Mouse (Mus musculus): ENCODE measurements around the gene Hsd11b1.
A peak's percentile ranks its signal among the peaks of the same experiment; 100 is the strongest.

The Hsd11b1 gene

DNA sequence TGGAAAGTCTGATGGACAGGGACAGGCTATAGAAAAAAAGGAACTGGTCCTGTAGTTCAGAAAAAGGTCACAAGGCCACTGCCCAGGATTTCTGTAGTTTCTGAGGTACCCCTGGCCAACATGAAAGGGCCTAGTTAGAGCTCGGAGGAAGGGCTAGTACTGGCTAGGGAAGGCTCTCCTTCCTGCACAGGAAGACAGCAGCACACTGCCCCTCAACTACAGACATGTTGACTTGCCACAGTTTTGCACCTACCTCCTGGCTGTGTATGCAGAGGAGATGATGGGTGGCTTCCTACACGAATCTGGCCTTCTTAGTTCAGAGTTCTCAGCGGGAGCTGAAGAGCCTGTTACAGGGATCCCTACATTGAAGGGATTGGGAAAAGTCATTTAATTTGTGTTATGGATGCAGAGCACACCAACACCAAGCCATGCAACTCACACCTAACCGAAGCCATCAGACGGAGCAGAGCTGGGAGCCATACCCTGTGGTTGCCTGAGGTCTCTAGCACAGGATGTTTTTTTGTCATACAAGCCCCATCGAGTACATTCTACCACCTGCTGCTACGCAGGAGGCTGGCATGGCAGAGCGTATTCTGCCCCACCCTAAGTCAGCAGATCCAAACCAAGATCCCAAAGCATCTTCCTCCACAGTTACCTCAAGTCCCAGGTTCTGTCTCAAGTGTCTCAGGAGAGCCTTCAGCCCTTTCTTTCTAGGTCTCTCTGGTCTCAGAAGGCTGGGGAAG is 63.1 kb downstream of the Hsd11b1 start:
- no peak for DNase-seq (ENCODE audit: low spot score)

DNA sequence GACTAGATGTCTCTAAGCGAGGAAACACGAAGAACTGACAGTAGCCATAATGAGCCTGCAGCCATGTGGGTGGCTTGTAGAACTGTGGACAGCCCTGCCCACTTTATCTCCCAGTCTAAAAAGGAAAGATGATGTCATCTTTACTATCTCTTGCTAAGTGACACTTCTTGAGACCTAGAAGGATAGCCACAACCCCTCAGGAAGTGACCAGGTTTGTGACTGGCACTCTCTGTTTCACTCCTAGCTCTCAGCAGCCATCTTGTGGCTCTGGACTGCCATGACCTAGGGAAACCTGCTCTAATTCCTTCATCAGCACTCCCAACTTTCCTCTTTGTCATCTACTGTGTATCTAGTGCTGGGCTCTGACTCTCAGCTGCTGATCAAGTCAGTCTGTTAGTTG is 65.6 kb downstream of the Hsd11b1 start:
- no peak for DNase-seq (ENCODE audit: low spot score)

DNA sequence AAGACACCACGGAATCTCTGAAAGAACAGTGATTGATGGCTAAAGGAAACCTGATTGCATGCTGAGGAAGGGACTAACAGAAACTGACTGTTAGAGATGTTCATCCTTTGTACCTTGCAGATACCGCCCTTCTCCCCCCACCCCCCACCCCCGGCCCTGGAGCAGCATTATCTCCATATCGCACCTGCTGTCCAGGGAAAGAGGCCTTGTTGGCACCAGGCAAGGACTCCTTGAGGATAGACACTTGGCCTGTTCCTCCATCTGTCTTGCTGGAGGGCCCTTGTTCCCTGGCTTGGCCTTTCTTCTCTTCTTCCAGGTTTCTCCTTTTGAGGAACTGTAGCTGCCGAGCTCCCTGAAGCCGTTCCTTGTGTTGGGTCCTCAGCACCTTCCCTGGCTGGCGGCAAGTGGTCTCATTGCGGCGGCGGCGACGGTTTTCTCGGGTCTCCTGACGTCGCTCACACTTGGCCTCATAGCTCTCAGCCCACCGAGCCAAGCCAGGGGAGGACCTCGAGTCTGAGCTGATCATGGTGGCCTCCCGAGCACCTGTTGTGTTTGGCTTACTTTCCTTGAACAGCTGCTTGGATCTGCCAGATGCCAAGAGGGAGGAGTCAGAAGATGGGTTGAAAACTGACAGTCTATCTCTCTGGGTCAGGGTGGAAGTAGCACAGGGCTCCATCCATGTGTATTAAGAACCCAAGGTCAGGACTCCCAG is 66.2 kb downstream of the Hsd11b1 start:
- DNase-seq (ENCODE audit: low spot score): no peak

DNA sequence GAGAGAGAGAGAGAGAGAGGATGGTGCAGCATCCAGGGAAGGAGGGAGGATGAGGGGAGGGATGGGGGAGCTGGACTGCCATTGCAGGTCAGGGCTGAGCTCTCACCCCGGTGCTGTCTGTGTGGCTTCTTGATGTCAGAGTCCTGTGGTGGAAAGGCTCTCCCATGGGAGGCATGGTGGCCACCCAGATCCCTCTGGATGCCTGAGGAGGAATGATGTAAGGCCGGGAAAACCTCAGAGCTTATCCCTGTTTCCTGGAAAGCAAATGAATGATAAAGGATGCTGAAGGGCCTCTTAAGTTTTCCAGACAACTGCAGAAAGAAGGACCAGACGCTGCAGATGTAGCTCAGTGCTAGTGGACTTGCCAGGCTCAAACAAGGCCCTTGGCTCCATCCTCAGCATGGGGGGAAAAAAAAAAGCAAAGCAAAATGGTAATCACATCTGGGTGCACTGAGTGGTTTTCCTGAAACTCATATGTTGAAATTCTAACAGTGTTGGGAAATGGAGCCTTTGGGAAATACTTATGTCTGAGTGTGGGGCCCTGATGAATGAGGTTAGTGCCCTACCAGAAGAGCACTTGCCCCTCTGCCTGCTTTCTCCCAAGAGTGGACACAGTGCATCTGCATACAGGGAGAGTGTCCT is 68.6 kb downstream of the Hsd11b1 start:
- no peak for DNase-seq (ENCODE audit: low spot score)

DNA sequence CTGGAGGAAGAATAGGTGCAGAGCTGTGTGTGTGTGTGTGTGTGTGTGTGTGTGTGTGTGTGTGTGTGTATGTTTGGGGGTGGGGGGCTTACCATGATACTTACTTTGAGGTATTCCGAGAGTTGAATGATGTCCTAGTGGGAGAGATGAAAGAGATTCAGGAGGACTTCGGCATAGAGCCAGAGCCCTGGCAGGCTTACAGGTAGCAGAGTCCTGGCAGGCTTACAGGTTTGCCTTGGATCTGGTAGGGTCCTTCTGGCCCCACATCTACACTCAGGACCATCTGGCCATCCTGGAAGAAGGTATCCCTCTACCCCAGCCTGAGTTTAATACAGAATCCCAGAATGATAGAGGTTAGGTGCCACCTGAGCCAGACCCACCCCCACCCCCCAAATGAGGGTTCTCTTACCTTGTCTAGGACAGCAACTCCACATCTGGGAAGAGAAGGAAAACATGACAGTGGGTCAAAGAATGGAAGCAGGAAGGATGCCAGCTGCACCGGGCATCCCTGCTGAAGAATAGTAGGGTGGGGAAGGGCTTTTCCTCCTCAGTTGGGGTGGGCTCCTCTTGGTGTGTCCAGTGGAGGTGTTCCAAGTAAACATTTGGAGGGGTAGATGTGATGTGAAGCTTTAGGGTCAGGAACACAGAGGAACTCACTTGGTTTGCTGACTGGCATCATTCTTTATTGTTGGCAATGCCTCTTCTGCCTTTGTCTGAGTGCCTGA is 69.3 kb downstream of the Hsd11b1 start:
- no peak for DNase-seq (ENCODE audit: low spot score)

DNA sequence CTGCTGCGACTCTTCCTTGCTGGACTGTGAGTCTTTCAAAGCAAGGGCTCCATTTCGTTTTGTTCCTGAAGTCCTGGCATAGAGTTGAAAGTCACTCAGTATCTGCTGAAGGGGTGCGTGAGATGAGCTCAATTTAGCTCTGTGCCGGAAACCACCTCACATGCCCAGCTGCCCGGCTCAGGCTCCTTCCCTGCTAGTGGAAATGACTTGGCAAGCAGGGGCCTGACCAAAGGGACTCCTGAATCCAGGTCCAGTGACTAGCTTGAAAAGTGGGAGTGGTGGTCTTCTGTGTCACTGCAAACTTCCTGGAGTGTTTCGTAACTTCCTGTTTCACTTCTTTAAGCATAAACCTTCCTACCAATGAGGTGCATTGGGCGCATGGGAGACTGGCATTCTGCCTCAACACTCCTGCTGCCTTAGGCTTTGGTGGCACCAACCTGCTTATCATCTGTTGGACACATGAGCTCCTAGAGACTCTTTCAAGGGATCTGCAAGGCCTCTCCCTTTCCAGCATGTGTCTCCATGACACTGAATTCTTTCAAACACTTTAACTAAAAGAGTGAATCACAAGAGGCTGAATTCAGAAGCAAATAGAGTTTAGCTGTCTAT is 72.1 kb downstream of the Hsd11b1 start:
- DNase-seq (ENCODE audit: low spot score): no peak

DNA sequence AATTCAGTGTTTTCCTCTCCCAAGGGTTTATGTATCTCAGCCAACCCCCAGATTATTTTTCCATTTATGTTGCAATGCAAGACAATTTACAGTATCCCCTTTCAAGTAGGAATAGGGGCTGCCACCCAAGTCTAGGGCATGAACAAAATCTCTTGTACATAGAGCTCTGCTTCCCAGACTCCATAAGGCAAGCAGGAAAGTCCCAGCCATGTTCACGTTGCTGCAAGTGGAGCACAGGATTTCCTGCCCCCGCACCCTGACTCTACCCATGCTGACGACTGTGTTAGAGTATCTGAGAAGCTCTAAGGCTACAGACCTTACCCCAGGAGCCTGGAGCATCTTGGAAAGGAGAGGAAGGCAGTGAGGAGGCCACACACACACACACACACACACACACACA is 74.1 kb downstream of the Hsd11b1 start:
- no peak for DNase-seq (ENCODE audit: low spot score)

DNA sequence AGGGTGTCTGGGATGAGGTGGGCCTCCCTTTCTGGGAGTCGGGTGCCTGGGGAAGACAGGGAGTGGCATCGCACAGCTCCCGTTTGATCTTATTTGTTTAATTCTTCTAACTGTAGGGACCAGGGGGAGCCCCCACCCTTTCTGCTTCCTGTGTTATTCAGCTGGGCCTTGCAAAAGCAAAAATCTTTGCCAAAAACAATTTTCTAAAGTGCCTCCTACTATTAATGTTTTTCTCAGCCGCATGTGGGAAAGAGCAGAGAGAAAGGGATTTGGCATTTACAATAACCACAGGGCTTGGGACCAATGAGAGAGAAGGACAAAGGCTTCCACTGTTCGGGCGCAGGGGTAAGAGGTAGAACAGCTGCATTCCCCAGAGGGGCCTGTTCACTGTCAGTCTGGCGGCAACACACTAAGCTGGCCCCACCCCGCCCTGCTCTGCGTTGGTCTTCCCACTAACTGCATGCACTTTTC is 74.7 kb downstream of the Hsd11b1 start:
- DNase-seq (ENCODE audit: low spot score): peak; percentile 33

DNA sequence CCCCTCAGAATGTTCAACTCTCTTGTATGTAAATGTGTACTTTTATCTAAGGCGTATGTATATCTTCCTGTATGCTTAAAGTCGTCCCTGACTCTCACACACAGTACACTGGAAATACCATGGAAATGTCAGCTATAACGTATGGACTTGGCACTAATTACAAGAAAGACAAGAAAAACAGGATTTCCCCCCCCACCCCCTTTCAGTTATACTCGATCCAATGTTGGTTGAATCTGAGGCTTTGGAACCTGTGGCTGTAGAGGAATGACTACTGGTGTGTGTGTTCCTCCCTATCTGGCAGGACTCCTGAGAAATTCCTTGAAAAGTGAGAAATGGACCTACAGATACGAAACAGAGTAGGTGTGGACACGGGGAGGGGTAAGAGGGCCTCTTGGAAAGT is 75.6 kb downstream of the Hsd11b1 start:
- DNase-seq (ENCODE audit: low spot score): no peak

DNA sequence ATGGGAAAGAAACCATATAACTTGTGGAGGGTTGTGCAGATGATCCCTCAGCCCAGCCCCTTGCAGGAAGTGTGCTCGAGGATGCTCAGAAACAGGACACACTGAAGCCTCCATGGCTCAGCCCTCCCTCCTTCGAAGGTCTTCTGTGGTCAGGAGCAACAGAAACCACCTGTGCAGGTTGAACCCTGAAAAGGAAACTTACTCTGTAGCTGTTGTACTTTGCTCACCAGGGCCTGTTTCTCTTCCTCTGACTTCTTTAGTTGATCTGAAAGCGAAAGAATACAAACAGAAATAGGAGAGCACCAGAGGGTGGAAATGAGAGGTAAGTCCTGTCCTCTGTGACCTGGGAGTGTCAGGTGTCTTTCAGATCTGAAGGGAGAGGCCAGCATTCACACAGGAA is 82.8 kb downstream of the Hsd11b1 start:
- DNase-seq (ENCODE audit: low spot score): no peak

DNA sequence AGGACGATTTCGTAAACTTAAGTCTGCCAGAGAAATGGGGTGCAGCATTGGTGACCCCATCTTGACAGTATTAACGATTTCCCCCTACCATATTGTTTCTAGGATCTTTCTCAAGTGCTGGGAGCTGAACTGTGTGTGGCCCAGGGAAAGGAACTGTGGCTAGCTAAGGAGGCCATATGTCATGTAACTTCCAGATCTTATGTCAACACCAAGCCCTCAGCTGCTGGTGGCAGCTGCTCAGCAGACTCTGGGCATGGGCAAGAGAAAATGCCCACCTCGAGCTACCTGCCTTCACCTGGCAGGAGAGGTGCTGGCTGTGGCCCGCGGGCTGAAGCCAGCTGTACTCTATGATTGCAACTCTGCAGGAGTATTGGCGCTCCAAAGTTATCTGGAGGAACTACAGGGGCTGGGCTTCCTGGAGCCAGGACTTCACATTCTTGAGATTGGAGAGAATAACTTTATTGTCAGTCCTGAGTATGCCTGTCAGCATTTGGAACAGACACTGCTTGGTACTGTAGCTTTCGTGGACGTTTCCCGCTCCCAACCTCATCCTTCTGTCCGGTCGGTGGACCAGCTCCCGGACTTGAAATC is 89.6 kb downstream of the Hsd11b1 start:
- no peak for DNase-seq (ENCODE audit: low spot score)

DNA sequence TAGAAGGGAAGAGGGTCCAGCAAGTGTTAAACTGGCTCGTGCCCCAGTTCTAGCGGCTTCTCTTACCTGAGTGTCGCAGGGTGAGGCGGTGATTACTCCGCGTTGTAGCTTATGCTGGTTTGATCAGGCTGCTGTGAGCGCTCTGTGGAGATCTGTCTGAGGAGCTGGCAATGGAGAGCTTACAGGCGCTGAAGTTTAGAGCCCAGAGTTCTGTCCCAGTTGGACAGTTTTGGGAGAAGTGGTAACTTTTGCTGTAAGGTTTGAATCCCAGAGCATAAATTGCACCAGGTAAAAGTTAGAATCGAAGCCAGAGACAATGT is 90.1 kb downstream of the Hsd11b1 start:
- DNase-seq (ENCODE audit: low spot score): no peak

DNA sequence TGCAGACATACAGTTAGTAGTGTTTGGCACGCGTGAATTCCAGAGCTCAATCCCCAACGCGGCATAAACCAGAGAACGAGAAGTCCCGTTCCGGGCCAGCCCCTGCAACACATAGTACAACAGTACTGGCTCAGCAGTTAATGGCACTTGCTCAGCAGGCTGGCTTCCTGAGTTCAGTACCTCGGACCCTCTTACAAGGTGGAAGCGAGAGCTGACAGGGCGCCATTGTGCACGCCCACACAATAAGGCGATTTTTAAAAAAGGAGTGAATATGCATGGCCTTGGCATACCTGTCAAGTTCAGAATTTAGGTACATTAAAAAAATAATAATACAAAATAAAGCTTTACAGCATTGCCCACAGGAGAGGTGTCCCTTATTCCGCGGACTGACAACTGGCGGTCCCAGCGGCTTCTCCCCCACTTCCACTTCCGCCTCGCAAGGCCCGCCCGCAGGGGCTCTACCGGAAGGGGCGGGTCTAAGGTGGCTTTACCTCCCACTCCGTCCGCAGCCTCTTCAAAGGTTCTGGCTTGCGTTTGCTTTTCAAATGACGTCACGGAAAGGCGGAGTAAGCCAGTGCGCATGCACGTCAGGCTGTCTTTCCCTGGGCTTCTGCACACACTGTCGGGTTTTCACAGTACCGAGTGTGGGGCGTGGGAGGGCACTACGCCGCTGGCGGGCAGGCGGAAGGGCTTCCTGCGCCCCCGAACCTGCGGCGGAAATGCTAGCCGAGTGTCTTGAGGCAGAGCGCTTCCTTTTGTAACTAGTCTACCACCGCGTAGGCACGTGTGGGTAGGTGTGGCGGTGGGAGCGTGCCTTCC is 90.7 kb downstream of the Hsd11b1 start:
- DNase-seq (ENCODE audit: low spot score): peak; percentile 94
